Mouse (Mus musculus) hindbrain, embryonic 11.5 days (tissue): ENCODE data around the gene Rac3. TPM values are rescaled to one million over a fixed set of nuclear protein-coding genes. Genes with fewer than 3 reads are reported as not detected.
"Not testable (repeated sequence)": the region's sequence is repeated elsewhere in the genome, so short reads cannot be mapped to it uniquely, and the experiment has no call there.

Source experiments
- ATAC-seq: fragments of 200-750 bp; cut with Nextera tagmentation; 2 replicates; pipeline ENCODE4 v1.8.0; 2017; ENCODE audit warnings: mild to moderate bottlenecking, moderate TSS enrichment, moderate library complexity; ENCODE audit not compliant: low FRiP score
- DNase-seq: peaks from one replicate; pipeline ENCODE4 v3.0.0-alpha.2; 2015; ENCODE audit warnings: low spot score
- H3K27ac ChIP-seq: fragments of 300-500 bp; sonication (generic); 2 replicates; pipeline ENCODE4 v1.5.1; 2014; ENCODE audit warnings: mild to moderate bottlenecking, low read depth, low read length
- H3K27me3 ChIP-seq: fragments of 300-500 bp; sonication (generic); 2 replicates; pipeline ENCODE4 v1.6.1; 2014; ENCODE audit warnings: mild to moderate bottlenecking, low read length, moderate library complexity, mixed read lengths; ENCODE audit not compliant: control insufficient read depth, insufficient read depth
- H3K36me3 ChIP-seq: fragments of 300-500 bp; sonication (generic); 2 replicates; pipeline ENCODE4 v1.6.1; 2014; ENCODE audit warnings: mild to moderate bottlenecking, low read length, moderate library complexity, mixed read lengths; ENCODE audit not compliant: control insufficient read depth, insufficient read depth
- H3K4me1 ChIP-seq: fragments of 300-500 bp; sonication (generic); replicated peaks from 2 replicates; pipeline ENCODE4 v1.6.1; 2014; ENCODE audit warnings: low read length, mixed read lengths; ENCODE audit not compliant: control insufficient read depth, insufficient read depth
- H3K4me2 ChIP-seq: fragments of 300-500 bp; sonication (generic); replicated peaks from 2 replicates; pipeline ENCODE4 v1.6.1; 2014; ENCODE audit warnings: mild to moderate bottlenecking, low read depth, low read length
- H3K4me3 ChIP-seq: fragments of 300-500 bp; sonication (generic); 2 replicates; pipeline ENCODE4 v1.5.1; 2014; ENCODE audit warnings: low read depth, low read length
- H3K9ac ChIP-seq: fragments of 300-500 bp; sonication (generic); 2 replicates; pipeline ENCODE4 v1.6.1; 2014; ENCODE audit warnings: low read depth, low read length
- H3K9me3 ChIP-seq: fragments of 300-500 bp; sonication (generic); 2 replicates; pipeline ENCODE4 v1.6.1; 2016; ENCODE audit warnings: low read length; ENCODE audit not compliant: control insufficient read depth
- whole genome bisulfite sequencing: fragments of 180-500 bp; shearing (Covaris S2); extraction: QIAGEN DNeasy Blood & Tissue Kit; methylation state at CpG from one replicate; pipeline ENCODE4 v1.1.7; 2014; 5-methylcytosine and 5-hydroxymethylcytosine counted together
- polyA plus RNA-seq: library from polyadenylated mRNA; unstranded; fragments of >200 nt; fragmentation: Nextera tagmentation; extraction: Ambion mirVana; gene quantifications from 2 replicates; pipeline ENCODE4 v1.2.1, GENCODE M21; 2014

Rac3 gene
- polyA plus RNA-seq, 1 experiment from 2014 or later, result 18.2 TPM

GRCm38 (mm10) chr11:120722067-120722630 lies 879 bp downstream of the Rac3 start:
- peak overlapping the region; percentile 72 for H3K9ac ChIP-seq
- H3K27ac ChIP-seq, result no peak overlapping the region; the same call in 1 of the 2 replicates
- 21% methylated on average over 21 of the region's 21 CpGs for WGBS
- H3K4me1 ChIP-seq, result peaks cover 10% of the 10 kb centered on the region
- peaks cover 4% of the 10 kb centered on the region; the same call in 1 of the 2 replicates for H3K36me3 ChIP-seq
- peak overlapping the region; percentile 88 for H3K4me2 ChIP-seq
- DNase-seq (no peak), ATAC-seq (no peak)
- no peaks in the 10 kb centered on the region for H3K9me3 ChIP-seq
- H3K27me3 ChIP-seq, result peaks cover 2% of the 10 kb centered on the region
- H3K4me3 ChIP-seq, result peak overlapping the region; percentile 52

GRCm38 (mm10) chr11:120722761-120723382 lies 1.6 kb downstream of the Rac3 start:
- no peak overlapping the region for H3K27ac ChIP-seq
- H3K27me3 ChIP-seq, result peaks cover 2% of the 10 kb centered on the region
- ATAC-seq (no peak), DNase-seq (no peak)
- 86% methylated on average over 11 of the region's 11 CpGs for WGBS
- H3K36me3 ChIP-seq, result peaks cover 2% of the 10 kb centered on the region; the same call in 1 of the 2 replicates
- H3K4me3 ChIP-seq, result no peak overlapping the region
- H3K4me1 ChIP-seq, result peaks cover 10% of the 10 kb centered on the region
- no peak overlapping the region for H3K4me2 ChIP-seq
- no peaks in the 10 kb centered on the region for H3K9me3 ChIP-seq
- H3K9ac ChIP-seq, result no peak overlapping the region

- H3K4me2 ChIP-seq, result no peak overlapping the region
- peaks cover 2% of the 10 kb centered on the region; the same call in 1 of the 2 replicates for H3K36me3 ChIP-seq
- no peak for ATAC-seq
- H3K4me1 ChIP-seq, result peaks cover 10% of the 10 kb centered on the region
- H3K27ac ChIP-seq, result no peak overlapping the region
- no peak overlapping the region for H3K9ac ChIP-seq
- H3K9me3 ChIP-seq, result no peaks in the 10 kb centered on the region
- 84% methylated on average over 7 of the region's 7 CpGs for WGBS
- H3K4me3 ChIP-seq, result no peak overlapping the region
- DNase-seq, result no peak
- peaks cover 2% of the 10 kb centered on the region for H3K27me3 ChIP-seq
Measured at GRCm38 (mm10) chr11:120723509-120723908, 2.2 kb downstream of the Rac3 start.

- peak; percentile 55 for ATAC-seq
- H3K4me1 ChIP-seq, result peaks cover 6% of the 10 kb centered on the region; the same call in 1 of the 2 replicates
- peak overlapping the region; percentile 53 for H3K9ac ChIP-seq
- DNase-seq, result no peak
- no peaks in the 10 kb centered on the region for H3K36me3 ChIP-seq
- whole genome bisulfite sequencing, result 17% methylated on average over 36 of the region's 36 CpGs
- H3K4me3 ChIP-seq, result peak overlapping the region; percentile 50
- no peaks in the 10 kb centered on the region for H3K9me3 ChIP-seq
- peak overlapping the region; percentile 86 for H3K4me2 ChIP-seq
- H3K27ac ChIP-seq, result no peak overlapping the region
- H3K27me3 ChIP-seq, result no peaks in the 10 kb centered on the region; the same call in 1 of the 2 replicates
Measured at GRCm38 (mm10) chr11:120726243-120727168, 5.2 kb downstream of the Rac3 start.

GRCm38 (mm10) chr11:120727169-120727527 lies 5.9 kb downstream of the Rac3 start, which contains the start of gene Dcxr:
Gene Dcxr, minus strand, starts transcription at chr11:120727281.
- Histone ChIP-seq H3K9me3 (no peaks in the 10 kb centered on the region), H3K27me3 (no peaks in the 10 kb centered on the region; the same call in 1 of the 2 replicates), H3K4me3 (peak within 1 kb of the TSS; percentile 50), H3K4me1 (peaks cover 1% of the 10 kb centered on the region; the same call in 1 of the 2 replicates), H3K36me3 (no peaks in the 10 kb centered on the region), H3K4me2 (peak within 1 kb of the TSS; percentile 86), H3K9ac (peak within 1 kb of the TSS; percentile 53), H3K27ac (no peak within 1 kb of the TSS)
- WGBS, result 0% methylated on average over 14 of the region's 14 CpGs
- ATAC-seq (peak; percentile 90), DNase-seq (peak; percentile 80)

GRCm38 (mm10) chr11:120727564-120727963 lies 6.3 kb downstream of the Rac3 start:
- Histone ChIP-seq H3K9ac (no peak overlapping the region), H3K4me2 (no peak overlapping the region), H3K4me3 (no peak overlapping the region), H3K36me3 (no peaks in the 10 kb centered on the region), H3K9me3 (no peaks in the 10 kb centered on the region), H3K27me3 (no peaks in the 10 kb centered on the region), H3K4me1 (no peaks in the 10 kb centered on the region), H3K27ac (no peak overlapping the region)
- ATAC-seq (no peak), DNase-seq (no peak)
- 58% methylated on average over 12 of the region's 12 CpGs for WGBS

GRCm38 (mm10) chr11:120728530-120729240 lies 7.4 kb downstream of the Rac3 start:
- H3K9me3 ChIP-seq, result no peaks in the 10 kb centered on the region
- H3K27me3 ChIP-seq, result no peaks in the 10 kb centered on the region
- no peaks in the 10 kb centered on the region for H3K36me3 ChIP-seq
- DNase-seq (no peak), ATAC-seq (no peak)
- no peaks in the 10 kb centered on the region for H3K4me1 ChIP-seq
- H3K4me2 ChIP-seq, result no peak overlapping the region; the same call in 1 of the 2 replicates
- no peak overlapping the region for H3K9ac ChIP-seq
- WGBS, result 76% methylated on average over 11 of the region's 11 CpGs
- H3K4me3 ChIP-seq, result no peak overlapping the region
- H3K27ac ChIP-seq, result no peak overlapping the region

GRCm38 (mm10) chr11:120729432-120730050 lies 8.3 kb downstream of the Rac3 start:
- H3K4me1 ChIP-seq, H3K36me3 ChIP-seq, H3K9me3 ChIP-seq, ATAC-seq, H3K27ac ChIP-seq, H3K4me3 ChIP-seq, H3K27me3 ChIP-seq, H3K9ac ChIP-seq: not testable (repeated sequence)
- H3K4me2 ChIP-seq, result peak overlapping the region; percentile 23; the same call in 1 of the 2 replicates
- 1% methylated on average over 17 of the region's 21 CpGs for WGBS
- peak; percentile 72 for DNase-seq
